Mouse (Mus musculus) ES-E14 (cell line): ENCODE data around the gene Slc31a1. TPM values are rescaled to one million over a fixed set of nuclear protein-coding genes. Genes with fewer than 3 reads are reported as not detected.

Experiments
- DNase-seq: peaks from one replicate; pipeline ENCODE4 v3.0.0-alpha.2; 2013; ENCODE audit warnings: low read depth, low spot score
- H3K27ac ChIP-seq: 2 replicates; pipeline ENCODE4 v1.5.1; 2012; ENCODE audit warnings: low read depth, mild to moderate bottlenecking, low read length, moderate library complexity, mixed read lengths; ENCODE audit not compliant: poor library complexity, insufficient read depth, severe bottlenecking
- H3K36me3 ChIP-seq: 2 replicates; pipeline ENCODE4 v1.6.1; 2012; ENCODE audit warnings: mild to moderate bottlenecking, low read length, moderate library complexity, mixed read lengths; ENCODE audit not compliant: control insufficient read depth, poor library complexity, insufficient read depth, severe bottlenecking
- H3K4me1 ChIP-seq, 2 experiments: fragments of 150-350 bp in 1 of 2; sonication (generic) in 1 of 2; 2 replicates each; pipeline ENCODE4 v1.6.1; 2012; ENCODE audit warnings: low read length in 2 of 2, mild to moderate bottlenecking in 1 of 2, mixed read lengths in 1 of 2; ENCODE audit not compliant: control insufficient read depth in 2 of 2, insufficient read depth in 2 of 2, poor library complexity in 1 of 2
- H3K4me3 ChIP-seq, 2 experiments: fragments of 150-350 bp in 1 of 2; sonication (generic) in 1 of 2; 2 replicates each; pipeline ENCODE4 v1.5.1; 2012; ENCODE audit warnings: low read length in 2 of 2, low read depth in 1 of 2, mild to moderate bottlenecking in 1 of 2, mixed read lengths in 1 of 2; ENCODE audit not compliant: insufficient read depth in 1 of 2, poor library complexity in 1 of 2, severe bottlenecking in 1 of 2
- H3K9ac ChIP-seq: 2 replicates; pipeline ENCODE4 v1.6.1; 2012; ENCODE audit warnings: low read depth, mild to moderate bottlenecking, low read length, mixed read lengths; ENCODE audit not compliant: poor library complexity, insufficient read depth, severe bottlenecking
- H3K9me3 ChIP-seq: fragments of 150-350 bp; sonication (generic); 2 replicates; pipeline ENCODE4 v1.6.1; 2012; ENCODE audit warnings: low read depth, mild to moderate bottlenecking, low read length; ENCODE audit not compliant: control insufficient read depth, insufficient read depth
- CHD2 ChIP-seq: IDR thresholded peaks from 2 replicates; pipeline ENCODE4 v1.6.1; 2014; ENCODE audit warnings: mild to moderate bottlenecking, low read depth, low read length, inconsistent platforms
- HCFC1 ChIP-seq: IDR thresholded peaks from 2 replicates; pipeline ENCODE4 v1.6.1; 2012; ENCODE audit warnings: low read length, inconsistent platforms, borderline replicate concordance; ENCODE audit not compliant: insufficient read depth
- MAFK ChIP-seq: IDR thresholded peaks from 2 replicates; pipeline ENCODE4 v1.6.1; 2014; ENCODE audit warnings: mild to moderate bottlenecking, low read depth, low read length, inconsistent platforms; ENCODE audit not compliant: insufficient read depth
- ZC3H11A ChIP-seq: IDR thresholded peaks from 2 replicates; pipeline ENCODE4 v1.6.1; 2012; ENCODE audit warnings: low read depth, mild to moderate bottlenecking, inconsistent platforms, low read length, borderline replicate concordance
- ZNF384 ChIP-seq: IDR thresholded peaks from 2 replicates; pipeline ENCODE4 v1.6.1; 2012; ENCODE audit warnings: low read depth, low read length, inconsistent platforms
- in situ Hi-C, 2 experiments: fragments of 600-800 bp; cut with MboI; formaldehyde crosslinking; loops; one replicate each; pipeline ENCODE4 v1.15.1; 2025; ENCODE audit warnings: low sequenced_read_pairs in 2 of 2, inconsistent platforms in 1 of 2; ENCODE audit not compliant: unreplicated experiment in 2 of 2
- total RNA-seq: library from RNA; depleted of rRNA; stranded (reverse); fragments of 300-350 nt; gene quantifications from 2 replicates; pipeline ENCODE4 v1.2.3, GENCODE M21; 2012

The Slc31a1 gene
- total RNA-seq, 1 experiment = 27.9 TPM

- DNase-seq = no peak
- Histone ChIP-seq H3K36me3 (peaks cover 10% of the 10 kb centered on the region), H3K27ac (no peak overlapping the region), H3K9ac (no peak overlapping the region), H3K9me3 (no peaks in the 10 kb centered on the region), H3K4me3 (no peak overlapping the region), H3K4me1 (peaks cover 0 to 2% of the 10 kb centered on the region in 2 experiments; a peak in 1 of 4 replicates)
- TF ChIP-seq HCFC1 = no peak
- no peak for TF ChIP-seq ZC3H11A
- TF ChIP-seq MAFK = no peak
- TF ChIP-seq ZNF384 = no peak
- no peak for TF ChIP-seq CHD2
- in situ Hi-C loops = no loop called here
Measured at GRCm38 (mm10) chr4:62383752-62384151, 23.2 kb downstream of the Slc31a1 start.

DNA sequence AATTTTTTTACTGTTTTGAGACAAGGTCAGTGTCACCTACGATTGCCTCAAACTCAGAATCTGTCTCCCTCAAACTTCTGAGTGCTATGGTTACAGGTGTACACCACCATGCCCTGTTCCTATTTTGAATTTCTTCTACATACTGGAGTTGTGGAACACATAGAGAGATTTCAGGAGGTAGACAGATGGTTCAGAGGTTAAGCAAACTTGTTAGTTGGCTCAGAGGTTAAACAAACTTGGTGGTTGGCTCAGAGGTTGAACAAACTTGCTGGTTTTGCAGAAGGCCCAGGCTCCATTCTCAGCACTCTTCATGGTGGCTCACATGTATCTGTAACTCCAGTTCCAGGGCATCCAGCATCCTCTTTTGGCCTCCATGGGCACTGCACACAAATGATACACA is 23.6 kb downstream of the Slc31a1 start:
- H3K9ac ChIP-seq = no peak overlapping the region
- DNase-seq = no peak
- H3K27ac ChIP-seq = no peak overlapping the region
- H3K4me1 ChIP-seq = peaks cover 0 to 2% of the 10 kb centered on the region in 2 experiments; a peak in 1 of 4 replicates
- in situ Hi-C loops = no loop called here
- TF ChIP-seq CHD2 = no peak
- no peak for TF ChIP-seq HCFC1
- no peaks in the 10 kb centered on the region for H3K9me3 ChIP-seq
- peaks cover 10% of the 10 kb centered on the region for H3K36me3 ChIP-seq
- no peak overlapping the region for H3K4me3 ChIP-seq

GRCm38 (mm10) chr4:62385439-62385838 is 24.9 kb downstream of the Slc31a1 start:
- TF ChIP-seq ZNF384 (no peak), ZC3H11A (no peak), CHD2 (no peak), HCFC1 (no peak), MAFK (no peak)
- Histone ChIP-seq H3K9ac (no peak overlapping the region), H3K4me1 (no peaks in the 10 kb centered on the region; a peak in 1 of 4 replicates), H3K36me3 (peaks cover 10% of the 10 kb centered on the region), H3K27ac (no peak overlapping the region; the same call in 1 of the 2 replicates), H3K9me3 (no peaks in the 10 kb centered on the region), H3K4me3 (no peak overlapping the region)
- in situ Hi-C loops = no loop called here
- no peak for DNase-seq

- no peak for DNase-seq
- H3K36me3 ChIP-seq = peaks cover 13% of the 10 kb centered on the region
- no peak for TF ChIP-seq CHD2
- TF ChIP-seq MAFK = no peak
- no peak for TF ChIP-seq ZNF384
- no peak for TF ChIP-seq ZC3H11A
- TF ChIP-seq HCFC1 = no peak
- H3K4me1 ChIP-seq = no peaks in the 10 kb centered on the region; a peak in 1 of 4 replicates
- in situ Hi-C loops = no loop called here
- no peak overlapping the region for H3K27ac ChIP-seq
- H3K9ac ChIP-seq = no peak overlapping the region
- H3K9me3 ChIP-seq = no peaks in the 10 kb centered on the region
- no peak overlapping the region for H3K4me3 ChIP-seq
Measured at GRCm38 (mm10) chr4:62389592-62390512, 29.3 kb downstream of the Slc31a1 start.

GRCm38 (mm10) chr4:62391892-62392291 is 31.4 kb downstream of the Slc31a1 start:
- peaks cover 14% of the 10 kb centered on the region for H3K36me3 ChIP-seq

More at GRCm38 (mm10) chr4:62391892-62392291, 31.4 kb downstream of the Slc31a1 start:
- H3K9ac ChIP-seq = no peak overlapping the region
- DNase-seq = no peak
- no peak overlapping the region for H3K4me3 ChIP-seq
- H3K4me1 ChIP-seq = no peaks in the 10 kb centered on the region; a peak in 1 of 4 replicates
- H3K27ac ChIP-seq = no peak overlapping the region
- no peak for TF ChIP-seq MAFK
- TF ChIP-seq ZNF384 = no peak
- no peak for TF ChIP-seq CHD2
- no peak for TF ChIP-seq HCFC1
- TF ChIP-seq ZC3H11A = no peak
- in situ Hi-C loops = no loop called here
- no peaks in the 10 kb centered on the region for H3K9me3 ChIP-seq
